Mouse (Mus musculus): ENCODE measurements around the gene Acbd6.

GRCm38 (mm10) chr1:155627746-155628145 lies 69.8 kb downstream of the Acbd6 start:
- TF ChIP-seq CTCF (conservative IDR thresholded peaks at IDR 0.05; ENCODE audit: low read length) (no peak), NANOG (IDR thresholded peaks at IDR 0.05; ENCODE audit: borderline replicate concordance, low read length) (no peak)
